Mouse (Mus musculus) CH12.LX (cell line): ENCODE measurements at regions not wholly inside any gene's neighbourhood (a gene's known extent, or its start where the extent isn't known, plus 50 kb on each side); places are given as distances from the start of the nearest gene placed in this dataset.

ENCODE experiments used
- DNase-seq: peaks from one replicate; pipeline ENCODE4 v3.0.0-alpha.2; 2013; ENCODE audit errors: extremely low read depth
- H3K27ac ChIP-seq: 2 replicates; pipeline ENCODE4 v1.5.1; 2012; ENCODE audit warnings: low read depth, mild to moderate bottlenecking, control low read depth, moderate library complexity; ENCODE audit not compliant: insufficient read depth
- H3K27me3 ChIP-seq: replicated peaks from 2 replicates; pipeline ENCODE3; 2012; ENCODE audit warnings: inconsistent platforms
- H3K36me3 ChIP-seq, 2 experiments: replicated peaks in 1 of 2; 2 replicates each; pipeline versions ENCODE3 to v1.6.1; 2012; ENCODE audit warnings: inconsistent platforms in 1 of 2, low read length in 1 of 2, mild to moderate bottlenecking in 1 of 2, mixed read lengths in 1 of 2, moderate library complexity in 1 of 2; ENCODE audit not compliant: control insufficient read depth in 1 of 2, insufficient read depth in 1 of 2
- H3K4me1 ChIP-seq, 2 experiments: 2 replicates each; pipeline ENCODE4 v1.6.1; 2012; ENCODE audit warnings: inconsistent platforms in 1 of 2, moderate library complexity in 1 of 2; ENCODE audit not compliant: insufficient read depth in 2 of 2, control insufficient read depth in 1 of 2
- H3K4me2 ChIP-seq: 2 replicates; pipeline ENCODE4 v1.6.1; 2012; ENCODE audit warnings: low read depth, mild to moderate bottlenecking, control low read depth; ENCODE audit not compliant: poor library complexity, insufficient read depth, severe bottlenecking
- H3K4me3 ChIP-seq, 3 experiments: fragments of 150-350 bp in 1 of 3; sonication (generic) in 1 of 3; replicated peaks in 1 of 3; 2 replicates each; pipeline versions ENCODE3 to v1.5.1; 2011 to 2012; ENCODE audit warnings: low read depth in 2 of 3, low read length in 2 of 3, mild to moderate bottlenecking in 2 of 3, moderate library complexity in 2 of 3, control low read depth in 1 of 3, improper control_type of control experiment in 1 of 3, inconsistent platforms in 1 of 3, mixed read lengths in 1 of 3; ENCODE audit not compliant: poor library complexity in 1 of 3
- H3K79me2 ChIP-seq: replicated peaks from 2 replicates; pipeline ENCODE4 v1.6.1; 2012; ENCODE audit warnings: mild to moderate bottlenecking, moderate library complexity; ENCODE audit not compliant: control insufficient read depth, poor library complexity, insufficient read depth, severe bottlenecking; ENCODE audit errors: extremely low read depth
- H3K9ac ChIP-seq: 2 replicates; pipeline ENCODE4 v1.6.1; 2012; ENCODE audit warnings: low read depth, mild to moderate bottlenecking, control low read depth, moderate library complexity; ENCODE audit not compliant: insufficient read depth
- H3K9me3 ChIP-seq: replicated peaks from 2 replicates; pipeline ENCODE3; 2012; ENCODE audit warnings: low read length, inconsistent platforms, mixed read lengths
- ELF1 ChIP-seq: IDR thresholded peaks from 2 replicates; pipeline ENCODE4 v1.6.1; 2014; ENCODE audit warnings: low read depth, mild to moderate bottlenecking, inconsistent platforms, low read length, improper control_type of control experiment
- ETS1 ChIP-seq: conservative IDR thresholded peaks from 2 replicates; pipeline ENCODE4 v1.6.1; 2012; ENCODE audit warnings: low read depth, mild to moderate bottlenecking, inconsistent platforms, low read length, improper control_type of control experiment, moderate library complexity
- GABPA ChIP-seq: IDR thresholded peaks from 2 replicates; pipeline ENCODE4 v1.6.1; 2012; ENCODE audit warnings: low read depth, low read length, improper control_type of control experiment, inconsistent platforms; ENCODE audit not compliant: insufficient replicate concordance
- HCFC1 ChIP-seq: IDR thresholded peaks from 2 replicates; pipeline ENCODE4 v1.6.1; 2012; ENCODE audit warnings: low read depth, mild to moderate bottlenecking, inconsistent platforms, low read length, improper control_type of control experiment
- IRF4 ChIP-seq: IDR thresholded peaks from 2 replicates; pipeline ENCODE4 v1.6.1; 2014; ENCODE audit warnings: low read depth, mild to moderate bottlenecking, inconsistent platforms, low read length, improper control_type of control experiment
- JUN ChIP-seq: IDR thresholded peaks from 2 replicates; pipeline ENCODE4 v1.6.1; 2011; ENCODE audit warnings: low read depth, mild to moderate bottlenecking, low read length, improper control_type of control experiment, moderate library complexity; ENCODE audit not compliant: insufficient read depth
- KAT2A ChIP-seq: IDR thresholded peaks from 2 replicates; pipeline ENCODE4 v1.6.1; 2012; ENCODE audit warnings: low read length, improper control_type of control experiment, inconsistent platforms; ENCODE audit not compliant: insufficient replicate concordance
- MAX ChIP-seq: IDR thresholded peaks from 2 replicates; pipeline ENCODE4 v1.6.1; 2011; ENCODE audit warnings: low read length, improper control_type of control experiment
- MEF2A ChIP-seq: IDR thresholded peaks from 2 replicates; pipeline ENCODE4 v1.6.1; 2014; ENCODE audit warnings: low read depth, mild to moderate bottlenecking, inconsistent platforms, low read length, improper control_type of control experiment, borderline replicate concordance
- MYC ChIP-seq: IDR thresholded peaks from 2 replicates; pipeline ENCODE4 v1.6.1; 2011; ENCODE audit warnings: low read depth, mild to moderate bottlenecking, improper control_type of control experiment, low read length
- NELFE ChIP-seq: IDR thresholded peaks from 2 replicates; pipeline ENCODE4 v1.6.1; 2011; ENCODE audit warnings: low read depth, low read length, improper control_type of control experiment
- NRF1 ChIP-seq: IDR thresholded peaks from 2 replicates; pipeline ENCODE4 v1.6.1; 2014; ENCODE audit warnings: low read depth, mild to moderate bottlenecking, inconsistent platforms, low read length, improper control_type of control experiment, moderate library complexity
- POLR2A ChIP-seq: IDR thresholded peaks from 2 replicates; pipeline ENCODE4 v1.6.1; 2011; ENCODE audit warnings: low read depth, mild to moderate bottlenecking, improper control_type of control experiment, low read length
- SIN3A ChIP-seq: IDR thresholded peaks from 2 replicates; pipeline ENCODE4 v1.6.1; 2012; ENCODE audit warnings: low read length, improper control_type of control experiment, inconsistent platforms
- USF1 ChIP-seq: IDR thresholded peaks from 2 replicates; pipeline ENCODE4 v1.6.1; 2014; ENCODE audit warnings: low read depth, mild to moderate bottlenecking, inconsistent platforms, low read length, improper control_type of control experiment
- USF2 ChIP-seq: conservative IDR thresholded peaks from 2 replicates; pipeline ENCODE4 v1.6.1; 2011; ENCODE audit warnings: low read depth, low read length, improper control_type of control experiment
- ZMIZ1 ChIP-seq: IDR thresholded peaks from 2 replicates; pipeline ENCODE4 v1.6.1; 2012; ENCODE audit warnings: low read depth, mild to moderate bottlenecking, inconsistent platforms, low read length, improper control_type of control experiment
- ZNF384 ChIP-seq: IDR thresholded peaks from 2 replicates; pipeline ENCODE4 v1.6.1; 2012; ENCODE audit warnings: low read depth, low read length, improper control_type of control experiment, inconsistent platforms
- dilution Hi-C: fragments of 300-500 bp; cut with MboI; formaldehyde crosslinking; loops from 2 replicates; pipeline ENCODE4 v1.14.3; 2020; ENCODE audit warnings: low sequenced_read_pairs; ENCODE audit not compliant: extremely low pct_unique_long_range_greater_than_20kb, extremely low pct_ligation_motif_present
- in situ Hi-C: fragments of 300-500 bp; cut with MboI; formaldehyde crosslinking; loops from 3 replicates; pipeline ENCODE4 v1.14.3; 2019; ENCODE audit warnings: low sequenced_read_pairs, low pct_ligation_motif_present, low pct_unique_long_range_greater_than_20kb, mixed read lengths

GRCm38 (mm10) chr2:124745045-124745444 is 322.9 kb upstream of the Slc24a5 start:
- Histone ChIP-seq H3K9me3 (peaks cover 75% of the 10 kb centered on the region), H3K4me1 (no peaks in the 10 kb centered on the region), H3K9ac (no peak overlapping the region), H3K36me3 (no peaks in the 10 kb centered on the region), H3K27me3 (no peaks in the 10 kb centered on the region), H3K4me3 (no peak overlapping the region), H3K27ac (no peak overlapping the region), H3K4me2 (no peak overlapping the region), H3K79me2 (no peaks in the 10 kb centered on the region)
- TF ChIP-seq POLR2A = no peak
- TF ChIP-seq KAT2A = no peak
- no peak for TF ChIP-seq SIN3A
- TF ChIP-seq NRF1 = no peak
- TF ChIP-seq ELF1 = no peak
- TF ChIP-seq USF2 = no peak
- TF ChIP-seq USF1 = no peak
- TF ChIP-seq ZNF384 = no peak
- no peak for TF ChIP-seq JUN
- TF ChIP-seq NELFE = no peak
- no peak for TF ChIP-seq HCFC1
- no peak for TF ChIP-seq ZMIZ1
- TF ChIP-seq MYC = no peak
- TF ChIP-seq MAX = no peak
- TF ChIP-seq IRF4 = no peak
- TF ChIP-seq ETS1 = no peak
- in situ Hi-C loops (no loop called here), dilution Hi-C loops (no loop called here)
- DNase-seq = no peak

GRCm38 (mm10) chr2:124747119-124747518 is 320.8 kb upstream of the Slc24a5 start:
- H3K9me3 ChIP-seq = peaks cover 67% of the 10 kb centered on the region
- no peak overlapping the region for H3K4me3 ChIP-seq
- H3K9ac ChIP-seq = no peak overlapping the region
- H3K36me3 ChIP-seq = no peaks in the 10 kb centered on the region
- no peak for TF ChIP-seq GABPA
- TF ChIP-seq JUN = no peak
- no peak for TF ChIP-seq MEF2A
- no peak for TF ChIP-seq KAT2A
- no peak overlapping the region for H3K27ac ChIP-seq
- DNase-seq = no peak
- H3K79me2 ChIP-seq = no peaks in the 10 kb centered on the region
- H3K4me2 ChIP-seq = no peak overlapping the region
- no peaks in the 10 kb centered on the region for H3K27me3 ChIP-seq
- dilution Hi-C loops = no loop called here
- H3K4me1 ChIP-seq = no peaks in the 10 kb centered on the region
- in situ Hi-C loops = no loop called here
